Mouse (Mus musculus) left cerebral cortex, postnatal 4 days (tissue): ENCODE measurements at regions not wholly inside any gene's neighbourhood (a gene's known extent, or its start where the extent isn't known, plus 50 kb on each side); places are given as distances from the start of the nearest gene placed in this dataset. TPM values are rescaled to one million over a fixed set of nuclear protein-coding genes. Genes with fewer than 3 reads are reported as not detected.

Experiments
- DNase-seq: peaks from one replicate; pipeline ENCODE4 v3.0.0-alpha.2; 2022
- intact Hi-C: fragments of 180-260 bp; cut with DNase I; formaldehyde crosslinking; loops from one replicate; pipeline ENCODE4 v1.15.1; 2025
- microRNA-seq: library from miRNA; unstranded; fragments of <30 nt; microRNA quantifications from one replicate; pipeline ENCODE4 v1.2.0, GENCODE M21; 2022

DNA sequence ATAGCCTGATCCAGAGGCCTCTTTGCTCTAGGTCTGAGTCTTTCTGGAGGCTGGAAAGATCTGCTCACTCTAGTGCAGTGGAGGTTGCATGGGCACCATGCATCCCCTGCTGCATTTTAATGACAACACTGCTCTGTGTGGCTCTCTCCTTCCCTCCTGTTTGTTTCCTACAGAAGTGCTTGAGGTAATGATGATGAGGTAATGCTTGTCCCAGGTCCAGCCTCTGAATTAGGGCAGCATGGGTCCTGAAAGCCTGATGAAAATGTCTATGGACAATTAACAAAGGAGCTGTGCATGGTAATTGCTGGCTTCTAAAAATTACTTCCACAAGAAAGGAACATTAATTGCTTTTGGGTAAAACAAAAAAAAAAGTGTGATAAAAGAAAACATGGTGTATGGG is 69.3 kb upstream of the Adamts16 start:
- no peak for DNase-seq
- intact Hi-C loops, result no loop called here

DNA sequence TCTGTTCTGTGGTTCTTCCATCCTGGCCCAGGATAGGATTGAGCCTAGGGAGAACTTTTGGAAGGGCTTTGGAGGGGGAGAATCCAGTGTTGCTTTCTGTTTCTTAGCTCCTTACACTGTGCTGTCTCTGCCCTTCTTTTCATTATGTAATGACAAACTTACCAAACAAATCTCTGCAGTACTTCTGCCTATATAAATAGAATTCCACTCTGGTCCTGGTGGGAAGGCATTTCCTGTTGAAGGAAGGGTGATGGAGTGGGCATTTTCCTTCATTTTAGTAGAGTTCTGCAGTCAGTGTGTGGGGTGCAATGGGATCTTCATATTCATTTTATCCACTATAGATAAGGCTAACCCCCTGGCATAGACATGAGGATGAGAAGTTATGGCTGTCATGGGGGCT is 63.2 kb upstream of the Adamts16 start:
- intact Hi-C loops, result no loop called here
- no peak for DNase-seq

- intact Hi-C loops, result no loop called here
These were observed 62.2 kb upstream of the Adamts16 start for GRCm38 (mm10) chr13:70903831-70904230.

DNA sequence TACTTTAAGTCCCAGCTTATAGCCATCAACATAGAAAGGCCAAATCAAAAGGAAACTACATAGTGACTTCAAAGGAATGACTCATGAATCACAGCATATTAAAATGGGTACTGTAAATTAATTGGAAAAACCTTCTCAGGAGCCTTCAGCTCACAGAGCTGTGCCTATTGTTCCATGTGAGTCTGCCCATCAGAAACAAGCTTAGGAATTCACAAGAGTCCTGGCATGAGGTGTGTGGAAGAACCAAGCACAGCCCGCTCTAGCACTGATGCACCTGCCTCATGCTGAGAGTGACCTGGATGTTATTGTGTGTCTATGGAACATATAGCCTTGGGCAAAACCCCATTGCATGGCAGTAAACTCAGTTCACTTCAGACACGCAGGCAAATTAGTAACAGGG is 61.5 kb upstream of the Adamts16 start:
- DNase-seq, result no peak
- intact Hi-C loops, result no loop called here

More at GRCm38 (mm10) chr13:70903831-70904230, 62.2 kb upstream of the Adamts16 start:
- DNase-seq, result no peak

DNA sequence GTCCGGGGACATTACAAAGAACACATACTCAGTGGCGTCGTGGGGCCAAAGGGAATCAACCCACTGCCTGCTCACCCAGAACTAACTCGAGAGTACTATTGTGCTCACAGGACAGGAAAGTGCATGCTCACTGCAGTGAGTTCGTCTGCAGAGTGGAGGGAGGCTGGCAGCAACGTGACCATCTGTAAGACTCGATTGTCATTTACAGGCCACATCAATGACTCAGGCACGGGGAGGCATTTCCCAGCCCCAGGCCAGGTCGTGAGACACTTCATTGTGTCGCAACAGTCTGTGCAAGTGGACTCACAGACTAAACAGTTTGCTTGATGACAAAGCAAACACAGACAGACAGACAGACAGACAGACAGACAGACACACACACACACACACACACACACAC is 61.1 kb upstream of the Adamts16 start:
- intact Hi-C loops, result no loop called here
- no peak for DNase-seq

- DNase-seq, result no peak
- intact Hi-C loops, result no loop called here
These were observed 50.0 kb upstream of the Adamts16 start for GRCm38 (mm10) chr13:70891634-70892033.

Small RNA genes in the stretch of these regions (microRNA-seq; reads per million reads assigned to microRNA genes)
- gene Mir466f-4, result not detected
